ENCODE assay signal across 9 mouse cellular contexts in the genomic region with DNA sequence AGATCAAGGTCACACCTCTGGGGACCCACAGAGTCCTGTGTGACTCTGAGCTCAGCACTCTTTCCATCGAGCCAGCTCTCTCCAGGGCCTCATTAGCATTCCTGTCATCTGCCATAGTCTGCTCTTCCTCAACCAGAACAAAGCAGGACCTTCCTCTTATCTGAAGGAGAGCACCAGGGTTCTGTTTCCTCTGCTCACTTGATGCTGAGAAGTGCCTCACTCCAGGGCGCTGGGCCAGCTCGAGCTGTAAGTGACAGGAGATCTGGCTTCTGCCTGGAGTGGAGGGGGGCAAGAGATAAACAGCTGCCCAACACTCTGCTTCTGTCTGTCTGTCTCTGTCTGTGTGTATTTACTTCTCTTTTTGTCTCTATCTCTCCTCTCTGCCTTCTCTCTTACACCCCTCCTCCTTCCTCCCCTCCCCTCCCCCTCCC. TPM values are rescaled to one million over a fixed set of nuclear protein-coding genes. Genes with fewer than 3 reads are reported as not detected.
DNase-seq lines count a peak whose midpoint lies in the region; ATAC-seq lines count a peak whose summit lies in the region.
"Had no signal": no experiment of that assay in that cellular context is flagged by ENCODE, and none has a peak within 500 bp of the region (broad histone marks: within the 10 kb centered on the region; RNA-seq: fewer than 3 reads in every experiment).

No protein-coding gene starts in this region.

- no peaks in the 10 kb centered on the region for H3K9me3 ChIP-seq in forebrain, embryonic 14.5 days (replicated peaks; ENCODE audit: control insufficient read depth, low read length)
- H3K9me3 ChIP-seq in forebrain, embryonic 11.5 days (ENCODE audit: control insufficient read depth, low read length), result no peaks in the 10 kb centered on the region
- no peaks in the 10 kb centered on the region for H3K9me3 ChIP-seq in heart, embryonic 15.5 days (replicated peaks)

- H3K36me3 ChIP-seq in forebrain, embryonic 14.5 days (ENCODE audit: control insufficient read depth, insufficient read depth, low read length), result no peaks in the 10 kb centered on the region
- no peaks in the 10 kb centered on the region for H3K36me3 ChIP-seq in forebrain, embryonic 11.5 days (ENCODE audit: control insufficient read depth, insufficient read depth, low read length)
- H3K36me3 ChIP-seq in heart, embryonic 15.5 days, result no peaks in the 10 kb centered on the region

- no peaks in the 10 kb centered on the region; the same call in 1 of the 2 replicates for H3K4me1 ChIP-seq in forebrain, embryonic 14.5 days (ENCODE audit: control insufficient read depth, insufficient read depth, low read length)
- H3K4me1 ChIP-seq in forebrain, embryonic 11.5 days (replicated peaks; ENCODE audit: control insufficient read depth, insufficient read depth, low read length), result 0 out of 2 replicates have a peak, but pooled peaks cover 4% of the 10 kb centered on the region
- H3K4me1 ChIP-seq in heart, embryonic 15.5 days (replicated peaks), result peaks cover 17% of the 10 kb centered on the region

- no peak overlapping the region for H3K9ac ChIP-seq in forebrain, embryonic 14.5 days (ENCODE audit: low read length)
- no peak overlapping the region for H3K9ac ChIP-seq in forebrain, embryonic 11.5 days (ENCODE audit: low read length)
- H3K9ac ChIP-seq in heart, embryonic 15.5 days, result no peak overlapping the region

- no peak overlapping the region for H3K4me3 ChIP-seq in forebrain, embryonic 14.5 days (ENCODE audit: low read depth, low read length)
- no peak overlapping the region for H3K4me3 ChIP-seq in forebrain, embryonic 11.5 days (ENCODE audit: low read depth, low read length)
- H3K4me3 ChIP-seq in heart, embryonic 15.5 days, result no peak overlapping the region
- H3K4me3 ChIP-seq: myocyte had no signal

- H3K4me2 ChIP-seq in forebrain, embryonic 14.5 days (ENCODE audit: low read length), result no peak overlapping the region
- no peak overlapping the region for H3K4me2 ChIP-seq in forebrain, embryonic 11.5 days (ENCODE audit: low read depth, low read length, severe bottlenecking)
- H3K4me2 ChIP-seq in heart, embryonic 15.5 days, result peak overlapping the region; percentile 15; the same call in 1 of the 2 replicates

- no peaks in the 10 kb centered on the region for H3K27me3 ChIP-seq in forebrain, embryonic 14.5 days (replicated peaks; ENCODE audit: control insufficient read depth, insufficient read depth, low read length)
- H3K27me3 ChIP-seq in forebrain, embryonic 11.5 days (ENCODE audit: control insufficient read depth, insufficient read depth, low read length), result no peaks in the 10 kb centered on the region
- no peaks in the 10 kb centered on the region for H3K27me3 ChIP-seq in heart, embryonic 15.5 days

- 14% methylated on average over 3 of the region's 3 CpGs for WGBS in forebrain, embryonic 14.5 days
- 17% methylated on average over 3 of the region's 3 CpGs for WGBS in forebrain, embryonic 11.5 days
- WGBS in heart, embryonic 15.5 days, result 0% methylated on average over 3 of the region's 3 CpGs

- no peak for ATAC-seq in forebrain, embryonic 14.5 days
- ATAC-seq in forebrain, embryonic 11.5 days (replicated peaks; ENCODE audit: low FRiP score), result no peak
- peak; percentile 95 for ATAC-seq in heart, embryonic 15.5 days (replicated peaks; ENCODE audit: insufficient number of reproducible peaks, insufficient read depth, low FRiP score, low read depth)
- ATAC-seq in megakaryocyte, adult 5-6 weeks (ENCODE audit: poor library complexity, severe bottlenecking), result peak; percentile 51; the same call in 1 of the 2 replicates

- intact Hi-C loops in left cerebral cortex, postnatal 36 days (cut with DNase I), result no loop called here

- DNase-seq in forebrain, embryonic 14.5 days (ENCODE audit: low spot score), result peak; percentile 32
- DNase-seq in forebrain, embryonic 11.5 days (ENCODE audit: low spot score), result no peak
- peak; percentile 94 for DNase-seq in MN1 (ENCODE audit: low spot score)
- DNase-seq in ovary, postnatal 36 days (ENCODE audit: low spot score), result no peak
- DNase-seq in kidney, adult 18-20 months, result no peak
- DNase-seq in left cerebral cortex, postnatal 36 days (ENCODE audit: low spot score in 2 of 2), result no peak

- peak overlapping the region; percentile 27; the same call in 1 of the 2 replicates for H3K27ac ChIP-seq in forebrain, embryonic 14.5 days (ENCODE audit: low read depth, low read length)
- no peak overlapping the region for H3K27ac ChIP-seq in forebrain, embryonic 11.5 days (ENCODE audit: low read depth, low read length)
- peak overlapping the region; percentile 64 for H3K27ac ChIP-seq in heart, embryonic 15.5 days

RNA-seq across cellular contexts. Expression of gene Herc1, which starts 55.3 kb away (rescaled TPM):
- 31.9 and 44.3 TPM in 2 replicates for polyA plus RNA-seq in forebrain, embryonic 14.5 days (2014; fragmentation: Nextera tagmentation; extraction: Ambion mirVana)
- polyA plus RNA-seq in forebrain, embryonic 11.5 days (2014; fragmentation: Nextera tagmentation; extraction: Ambion mirVana), result 41.7 and 44.0 TPM in 2 replicates
- polyA plus RNA-seq in heart, embryonic 15.5 days (2015; fragmentation: Nextera tagmentation; extraction: Ambion mirVana), result 15.0 and 16.7 TPM in 2 replicates
- total RNA-seq in megakaryocyte, adult 5-6 weeks (2015), result 38.5 and 42.3 TPM in 2 replicates
- total RNA-seq in megakaryocyte, adult 5-6 weeks (2017), result 71.7 and 82.0 TPM in 2 replicates
- total RNA-seq in left cerebral cortex, postnatal 36 days (2021), result 100 to 1,000 TPM; 115 to 134 TPM

Comparison
In these comparisons a context has a peak if more than half of its experiments do, and no peak if none do; other contexts are left out.
1. DNase-seq: peak in forebrain, embryonic 14.5 days (single experiment) and MN1 (single experiment); none in forebrain, embryonic 11.5 days (single experiment), ovary, postnatal 36 days (single experiment), kidney, adult 18-20 months (single experiment) and left cerebral cortex, postnatal 36 days (0 of 2).
2. ATAC-seq: peak in heart, embryonic 15.5 days (single experiment) and megakaryocyte, adult 5-6 weeks (single experiment); none in forebrain, embryonic 14.5 days (single experiment) and forebrain, embryonic 11.5 days (single experiment).